Mouse (Mus musculus): ENCODE measurements at regions not wholly inside any gene's neighbourhood (a gene's known extent, or its start where the extent isn't known, plus 50 kb on each side); places are given as distances from the start of the nearest gene placed in this dataset.

DNA sequence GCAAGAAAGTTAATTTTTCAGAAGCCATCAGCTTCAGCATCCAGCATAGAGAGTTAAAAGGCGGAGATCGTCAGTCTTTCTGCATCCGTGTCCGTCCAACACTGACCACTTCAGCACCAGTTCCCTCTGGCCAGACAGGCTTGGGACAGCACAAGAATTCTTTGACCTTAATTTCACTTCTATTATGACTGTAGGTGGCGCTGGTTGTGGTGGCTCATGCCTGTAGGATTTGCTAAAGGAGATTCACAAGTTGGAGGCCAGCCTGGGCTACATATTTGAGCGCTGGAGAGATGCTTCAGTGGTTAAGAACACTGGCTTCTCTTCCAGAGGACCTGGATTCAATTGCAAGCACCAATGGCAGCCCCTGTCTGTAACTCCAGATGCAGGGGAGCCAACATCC, 66.0 kb downstream of the Amer2 start:
- DNase-seq (ENCODE audit: low spot score) = no peak

DNA sequence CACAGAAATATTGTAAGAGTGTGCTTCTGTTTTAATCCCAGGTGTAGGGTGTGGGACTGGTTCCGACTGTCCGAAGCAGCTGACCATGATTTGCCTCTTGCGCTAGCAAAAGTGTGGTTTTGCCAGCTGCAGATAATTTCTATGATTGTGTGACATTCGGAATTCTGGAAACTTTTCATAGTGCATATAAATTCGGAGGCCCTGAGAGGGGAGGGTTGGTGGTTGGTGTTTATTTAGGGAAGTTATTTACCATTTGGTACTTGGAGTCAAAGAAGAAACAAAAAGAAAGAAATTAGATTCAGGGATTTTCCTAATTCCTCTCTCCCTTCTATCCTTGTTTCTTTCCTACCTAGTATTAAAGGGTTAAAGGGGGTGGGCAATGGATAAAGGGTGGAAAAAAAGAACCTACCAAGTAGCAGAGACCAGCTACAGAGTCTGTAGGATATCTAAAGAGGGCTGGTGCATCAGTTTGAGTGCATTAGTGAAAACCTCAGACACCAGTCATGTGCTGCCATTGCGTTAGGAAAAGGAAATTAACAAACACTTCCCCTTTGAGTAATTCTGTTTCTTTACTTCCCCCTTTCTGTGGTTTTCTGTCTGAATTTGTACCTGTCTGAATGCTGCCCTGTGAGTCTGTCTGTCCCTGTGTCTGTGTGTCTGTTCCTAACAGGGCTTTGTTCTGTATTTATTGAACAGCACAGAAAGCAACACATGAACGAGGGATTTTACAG, 70.9 kb downstream of the Amer2 start:
- no peak for DNase-seq (ENCODE audit: low spot score)

DNA sequence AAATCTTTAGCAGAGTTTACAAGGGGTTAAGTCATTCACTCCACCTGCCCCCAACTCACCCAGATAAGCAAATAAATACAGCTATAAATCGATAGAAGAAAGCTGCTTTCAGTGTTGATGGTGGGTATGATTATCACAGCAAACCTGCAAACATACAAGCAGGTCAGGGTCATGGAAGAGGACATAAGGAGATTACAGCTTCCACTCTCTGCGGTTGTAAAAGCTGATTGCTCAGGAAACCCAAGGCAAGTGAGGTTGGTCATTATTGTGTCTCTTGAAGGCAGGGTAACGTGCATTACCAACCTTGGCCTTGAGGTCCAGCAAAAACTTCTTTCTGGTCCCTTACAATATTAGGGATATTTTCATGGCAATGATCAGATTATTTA, 71.5 kb downstream of the Amer2 start:
- DNase-seq (ENCODE audit: low spot score) = no peak

DNA sequence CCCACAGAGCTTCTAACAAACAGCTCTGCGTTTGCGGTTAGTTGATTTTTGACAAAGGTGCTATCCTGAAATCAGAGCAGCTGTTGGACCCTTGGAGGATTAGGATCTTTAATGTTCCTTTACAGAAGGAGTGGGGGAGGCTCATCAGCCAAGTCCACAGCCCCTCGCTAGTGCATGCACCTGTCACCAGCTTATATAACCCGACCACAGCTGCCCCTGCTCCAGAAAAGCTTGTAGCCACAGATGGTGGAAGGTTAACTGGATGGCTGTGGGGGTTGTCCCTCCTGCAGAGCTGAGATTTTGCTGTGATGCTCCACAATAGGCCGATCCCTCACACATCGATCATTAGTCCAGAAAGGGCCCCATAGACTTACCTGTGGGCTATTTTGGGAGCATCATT, 73.0 kb downstream of the Amer2 start:
- DNase-seq (ENCODE audit: low spot score) = no peak

DNA sequence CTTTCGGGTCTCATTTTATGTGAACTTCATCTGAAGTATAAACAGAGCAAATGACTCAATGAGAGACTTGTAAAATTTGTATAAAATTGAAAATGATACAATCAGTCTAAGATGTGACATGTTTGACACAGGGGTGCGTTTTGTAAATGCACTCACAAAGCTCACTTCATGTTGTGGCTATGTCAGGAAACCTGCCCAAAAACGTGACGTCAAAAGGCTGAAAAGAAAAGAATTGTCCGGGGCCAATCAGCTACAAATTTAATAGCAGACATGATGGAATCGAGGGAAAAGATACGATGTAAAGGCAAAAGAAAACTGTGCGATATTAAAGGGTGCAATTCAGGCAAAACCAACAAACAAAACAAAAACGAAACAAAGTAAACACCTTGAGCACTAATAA, 78.2 kb downstream of the Amer2 start:
- no peak for DNase-seq (ENCODE audit: low spot score)

DNA sequence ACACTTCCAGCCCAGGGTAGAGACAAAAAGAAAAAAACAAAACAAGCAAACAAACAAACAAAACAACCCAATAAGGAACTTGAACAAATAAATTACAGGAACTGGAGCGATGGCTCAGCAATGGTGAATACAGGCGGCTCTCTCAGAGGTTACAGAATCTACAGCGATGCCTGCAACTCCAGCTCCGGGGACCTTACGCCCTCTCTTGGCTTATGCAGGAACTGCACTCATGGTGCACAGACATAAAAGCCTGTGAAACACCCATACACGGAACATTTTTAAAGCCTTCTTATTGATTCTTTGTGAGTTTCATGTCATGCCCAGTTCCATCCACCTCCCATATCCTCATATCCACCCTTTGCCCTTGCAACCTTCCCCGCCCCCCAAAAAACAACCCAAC, 78.6 kb downstream of the Amer2 start:
- no peak for DNase-seq (ENCODE audit: low spot score)

DNA sequence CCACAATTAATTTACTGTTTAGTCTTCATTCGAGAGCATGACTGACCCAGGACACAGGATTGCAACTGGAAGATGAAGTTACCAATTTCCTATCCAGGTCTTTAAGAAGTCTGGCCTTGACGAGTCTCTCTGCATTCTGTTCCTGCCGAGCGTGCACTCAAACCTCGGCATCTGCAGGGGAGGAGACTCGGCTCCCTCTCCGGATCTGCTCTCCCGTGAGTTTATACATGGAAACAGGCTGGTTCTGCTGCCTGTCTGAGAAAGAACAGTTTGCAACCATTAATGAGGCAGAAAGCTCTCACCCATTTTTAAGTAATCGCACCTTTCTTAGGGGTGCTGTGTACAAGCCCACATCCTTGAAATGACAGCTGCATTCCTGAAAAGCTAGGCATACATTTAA, 83.7 kb downstream of the Amer2 start:
- DNase-seq (ENCODE audit: low spot score) = no peak

DNA sequence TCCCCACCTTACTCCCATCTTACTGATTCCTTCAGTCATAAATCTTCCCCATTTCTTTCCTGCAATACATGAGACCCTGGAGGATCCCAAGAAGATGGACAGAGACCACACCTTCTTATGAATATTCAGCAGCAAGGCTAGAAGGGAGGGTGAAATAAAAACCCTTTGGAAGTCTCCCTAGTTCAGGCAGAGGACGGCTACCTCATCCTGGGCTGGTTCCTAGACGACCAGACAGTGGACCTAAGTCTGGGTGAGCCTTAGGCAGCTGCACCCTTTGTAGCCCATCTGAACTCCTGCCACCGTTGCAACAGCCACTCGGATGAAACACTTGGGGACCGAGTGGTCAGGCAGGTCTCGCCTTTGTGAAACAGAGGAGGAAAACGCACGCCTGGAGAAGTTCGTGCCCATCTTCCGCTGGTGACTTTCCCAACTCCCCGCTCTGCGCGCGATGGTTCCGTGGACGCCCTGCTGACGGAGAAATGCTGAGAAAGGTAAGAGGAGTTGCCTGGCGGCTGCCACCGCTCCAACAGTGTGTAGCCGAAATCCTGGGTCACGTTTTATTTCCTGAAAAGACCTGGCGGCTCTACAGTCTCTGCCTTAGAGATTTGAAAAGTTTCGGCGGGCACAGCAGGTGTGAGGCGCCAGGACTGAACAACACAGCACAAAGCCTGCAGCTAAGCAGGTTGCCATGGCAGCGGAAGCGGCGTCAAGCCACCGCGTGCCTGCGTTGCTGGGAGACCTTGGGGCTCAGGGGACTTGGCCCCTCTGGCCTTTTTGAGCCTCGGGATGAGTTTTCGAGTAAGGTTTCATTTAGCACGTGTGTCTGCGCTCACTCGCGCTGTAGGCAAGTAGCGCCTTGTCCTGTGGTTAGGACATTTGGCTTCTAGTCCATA, 112.2 kb downstream of the Amer2 start:
- DNase-seq (ENCODE audit: low spot score) = peak; percentile 18

DNA sequence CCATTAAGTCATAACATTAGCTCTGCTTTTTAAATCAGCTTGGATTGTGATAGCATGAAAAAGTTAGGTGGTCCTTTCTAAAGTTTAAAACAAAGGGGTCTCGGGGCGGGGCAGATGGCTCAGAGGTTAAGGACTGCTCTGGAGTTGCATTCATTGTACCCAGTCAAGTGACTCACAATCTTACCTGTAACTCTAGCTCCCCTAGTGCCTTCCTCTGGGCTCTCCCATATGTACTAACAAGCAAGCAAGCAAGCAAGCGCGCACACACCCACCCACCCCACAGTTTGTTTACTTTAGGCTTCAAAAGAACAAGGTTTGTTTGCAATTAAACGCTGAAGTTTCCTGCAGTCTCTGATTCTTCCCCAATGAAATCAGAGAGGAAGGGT, 112.8 kb downstream of the Amer2 start:
- DNase-seq (ENCODE audit: low spot score) = no peak

DNA sequence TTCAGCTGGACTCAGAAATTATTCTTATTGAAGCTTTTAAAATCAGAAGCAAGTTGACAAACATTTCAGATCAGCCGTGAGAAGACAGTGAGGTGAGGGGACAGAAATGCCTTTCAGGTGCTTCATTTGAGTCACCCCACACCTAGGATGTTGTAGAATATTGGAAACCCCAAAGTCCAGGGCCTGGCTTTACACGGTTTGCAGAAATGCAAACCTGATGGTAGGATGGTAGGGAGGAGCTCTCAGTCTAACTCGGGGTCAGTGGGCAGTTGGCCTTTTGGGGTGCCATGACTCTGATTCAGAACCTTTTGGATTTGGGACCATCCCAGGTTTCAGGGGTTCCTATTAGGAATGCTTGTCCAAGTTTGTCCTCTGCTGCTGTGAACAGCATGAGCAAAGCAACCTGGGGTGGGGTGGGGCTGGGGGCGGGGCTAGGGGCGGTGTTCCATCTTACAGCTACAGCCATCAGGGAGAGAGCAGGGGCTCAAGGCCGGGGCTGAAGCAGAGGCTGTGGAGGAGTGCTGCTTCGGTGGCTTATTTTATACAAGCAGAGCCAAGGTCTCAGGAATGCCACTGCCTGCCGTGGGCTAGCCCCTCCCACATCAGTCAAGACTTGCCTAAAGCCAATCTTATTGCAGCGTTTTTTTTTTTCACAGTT, 113.3 kb downstream of the Amer2 start:
- DNase-seq (ENCODE audit: low spot score) = no peak

DNA sequence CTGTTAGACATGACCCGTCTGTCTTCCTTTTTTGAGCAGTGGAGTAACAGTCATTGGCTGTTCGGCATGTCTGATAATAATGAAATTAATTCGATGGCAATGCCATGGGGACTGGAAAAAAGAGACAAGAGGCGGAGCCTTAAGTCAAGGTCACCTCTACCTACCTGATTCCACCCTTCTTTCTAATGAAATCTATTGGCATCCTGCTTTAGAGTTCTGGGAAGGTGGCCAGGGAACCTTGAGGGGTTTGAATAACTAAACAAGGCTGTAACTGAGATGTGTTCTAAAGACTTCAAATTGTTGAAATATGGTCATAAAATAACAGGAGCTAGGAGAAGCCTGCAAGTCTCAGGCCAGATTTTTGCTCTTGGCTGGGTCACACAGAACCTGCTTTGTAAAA, 116.1 kb downstream of the Amer2 start:
- no peak for DNase-seq (ENCODE audit: low spot score)

DNA sequence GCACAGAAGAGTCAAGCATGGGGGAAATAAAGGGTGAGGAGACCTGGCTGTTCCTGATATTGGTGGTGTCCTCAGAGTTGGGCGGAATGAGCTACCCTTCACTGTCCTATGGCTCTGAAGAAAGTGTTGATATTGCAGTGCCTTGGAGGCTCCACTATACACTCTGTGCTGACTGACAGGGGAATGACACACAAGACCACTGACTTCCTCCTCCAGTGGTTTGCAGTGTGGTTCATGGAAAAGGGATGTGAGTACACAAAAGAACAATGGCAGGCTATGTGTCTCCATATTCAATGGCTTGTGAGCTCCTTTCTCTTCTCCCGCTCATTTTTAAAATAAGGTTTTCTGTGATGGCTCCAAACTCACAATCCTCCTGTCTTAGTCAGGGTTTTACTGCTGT, 117.8 kb downstream of the Amer2 start:
- DNase-seq (ENCODE audit: low spot score) = no peak

DNA sequence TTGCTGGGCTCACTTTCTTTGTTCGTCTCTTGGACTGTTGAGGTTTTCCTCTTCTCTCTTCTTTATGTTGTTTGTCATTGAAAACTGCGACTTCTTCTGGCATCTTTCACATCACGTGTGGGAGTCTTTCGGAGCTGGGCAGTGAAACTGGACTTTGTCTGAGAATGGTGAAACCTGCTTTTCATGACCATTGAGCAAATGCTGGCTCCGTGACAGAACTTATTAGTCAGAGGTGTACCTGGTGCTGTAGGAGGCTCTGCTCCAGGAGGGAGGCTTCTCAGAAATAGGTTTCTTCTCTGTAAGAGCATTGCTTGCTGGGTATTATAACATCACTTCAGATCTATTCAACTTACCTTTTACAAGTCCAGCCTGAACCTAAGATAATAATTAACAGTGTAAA, 122.4 kb downstream of the Amer2 start:
- no peak for DNase-seq (ENCODE audit: low spot score)

DNA sequence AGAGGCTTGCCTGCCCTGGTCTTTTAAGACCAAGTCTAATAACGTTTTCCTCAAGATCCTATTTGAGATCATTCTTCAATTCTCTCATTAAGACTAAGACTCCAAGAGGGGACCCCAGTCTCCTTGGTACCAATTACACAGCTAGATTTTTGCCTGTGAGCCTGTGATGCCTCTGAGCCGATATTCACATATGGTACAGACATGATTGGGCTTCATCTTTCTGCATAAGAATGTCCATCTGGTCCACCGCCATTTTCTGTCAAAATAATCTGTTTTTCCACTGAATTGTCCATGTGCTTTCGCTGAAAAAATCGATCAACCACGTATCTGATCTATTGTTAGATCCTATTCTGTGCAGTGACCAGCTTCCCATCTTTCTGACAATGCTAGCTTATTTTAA, 129.5 kb downstream of the Amer2 start:
- DNase-seq (ENCODE audit: low spot score) = no peak

DNA sequence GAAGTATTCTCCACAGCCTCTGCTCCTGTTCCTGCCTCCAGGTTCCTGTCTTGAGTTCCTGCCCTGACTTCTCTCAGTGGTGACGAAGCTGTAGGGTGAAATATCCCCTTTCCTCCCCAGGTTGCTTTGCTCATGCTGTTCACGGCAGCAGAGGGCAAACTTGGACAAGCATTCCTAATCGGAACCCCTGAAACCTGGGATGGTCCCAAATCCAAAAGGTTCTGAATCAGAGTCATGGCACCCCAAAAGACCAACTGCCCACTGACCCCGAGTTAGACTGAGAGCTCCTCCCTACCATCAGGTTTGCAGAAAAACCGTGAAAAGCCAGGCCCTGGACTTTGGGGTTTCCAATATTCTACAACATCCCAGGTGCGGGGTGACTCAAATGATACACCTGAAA, 128.7 kb upstream of the Spata13 start:
- no peak for DNase-seq (ENCODE audit: low spot score)

DNA sequence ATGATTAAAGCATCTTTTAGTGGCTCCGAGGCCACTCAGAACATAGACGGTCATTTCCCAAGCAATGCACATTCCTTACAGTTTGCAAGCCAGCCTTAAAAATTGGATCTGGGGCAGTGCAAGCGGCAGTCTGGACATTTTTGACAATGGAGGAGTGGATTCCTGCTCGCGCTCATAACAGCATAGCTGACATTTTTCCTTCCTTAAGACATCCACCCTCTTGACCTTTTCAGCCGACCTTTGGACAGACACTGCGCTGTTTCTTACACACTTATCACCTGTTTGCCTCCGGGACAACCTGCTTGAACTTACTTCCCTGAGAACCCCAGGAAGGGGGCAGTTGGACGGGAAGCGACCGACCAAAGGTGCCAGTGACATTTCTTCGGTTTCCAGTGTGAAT, 127.5 kb upstream of the Spata13 start:
- DNase-seq (ENCODE audit: low spot score) = no peak

DNA sequence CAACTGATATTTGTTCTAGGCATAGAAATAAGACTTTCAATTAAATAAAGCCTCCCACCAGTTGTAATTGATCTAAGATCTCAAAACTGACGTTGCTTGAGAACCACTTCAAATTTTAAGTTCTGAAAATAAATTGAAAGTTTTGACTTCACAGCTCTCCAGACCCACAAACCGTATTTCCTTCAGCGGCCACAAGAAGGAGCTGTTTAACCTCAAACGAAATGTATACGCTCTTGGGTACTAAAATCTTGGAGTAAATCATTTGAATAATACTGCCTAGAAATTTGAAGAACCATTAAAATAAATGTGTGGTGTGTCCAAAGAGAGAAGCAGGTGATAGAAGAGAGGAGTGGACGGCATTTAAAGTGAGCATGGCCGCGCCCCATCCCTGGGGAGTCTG, 120.2 kb upstream of the Spata13 start:
- DNase-seq (ENCODE audit: low spot score) = peak; percentile 25

DNA sequence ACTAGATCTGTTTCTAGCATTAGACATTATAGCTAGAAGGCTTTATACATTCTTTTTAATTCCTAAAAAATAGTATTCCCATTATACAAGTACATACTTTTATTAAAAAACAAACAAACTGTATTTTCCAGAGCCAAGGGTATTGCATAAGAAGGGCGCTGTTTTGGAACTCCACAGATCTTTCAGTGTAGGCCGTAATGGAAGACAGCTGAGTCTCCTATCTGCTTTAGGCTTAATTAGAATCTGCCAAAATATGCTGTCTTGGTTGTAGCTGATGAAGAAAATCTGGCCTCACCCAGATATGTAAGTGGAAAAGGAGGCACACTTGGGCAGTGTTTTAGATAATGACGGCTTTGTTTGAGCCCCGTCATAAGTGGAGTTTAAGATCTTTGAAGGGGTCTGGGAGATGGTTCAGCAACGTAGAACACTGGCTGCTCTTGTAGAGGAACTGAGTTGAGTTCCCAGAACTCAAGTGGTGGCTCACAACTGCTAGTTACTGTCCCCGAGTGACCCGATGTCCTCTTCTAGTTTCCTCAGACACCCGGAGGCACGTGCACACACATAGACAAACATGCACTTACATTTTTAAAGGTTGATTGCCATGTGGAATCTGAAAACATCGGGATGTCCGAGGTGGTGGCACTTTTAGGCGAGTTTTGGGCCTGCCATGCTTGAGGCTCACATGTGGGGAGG, 118.6 kb upstream of the Spata13 start:
- no peak for DNase-seq (ENCODE audit: low spot score)

DNA sequence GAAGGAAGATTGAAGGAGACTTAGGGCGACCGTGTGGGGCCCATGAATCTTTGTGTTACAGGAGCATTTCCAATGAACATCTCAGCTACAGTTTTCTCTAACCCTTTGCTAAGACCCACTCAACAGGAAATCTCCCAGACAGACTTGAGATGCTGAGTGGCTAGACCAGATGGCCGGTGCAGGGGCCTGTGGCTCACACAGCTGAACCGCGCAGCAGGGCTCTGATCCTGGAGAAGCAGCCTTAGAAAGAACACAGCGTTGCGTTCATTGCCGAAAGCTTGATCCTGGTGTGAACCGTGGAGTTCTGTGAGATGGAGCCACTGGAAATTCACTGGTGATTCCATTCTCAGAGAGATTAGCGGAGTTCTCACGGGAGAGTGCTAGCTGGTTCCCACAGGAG, 115.9 kb upstream of the Spata13 start:
- no peak for DNase-seq (ENCODE audit: low spot score)

DNA sequence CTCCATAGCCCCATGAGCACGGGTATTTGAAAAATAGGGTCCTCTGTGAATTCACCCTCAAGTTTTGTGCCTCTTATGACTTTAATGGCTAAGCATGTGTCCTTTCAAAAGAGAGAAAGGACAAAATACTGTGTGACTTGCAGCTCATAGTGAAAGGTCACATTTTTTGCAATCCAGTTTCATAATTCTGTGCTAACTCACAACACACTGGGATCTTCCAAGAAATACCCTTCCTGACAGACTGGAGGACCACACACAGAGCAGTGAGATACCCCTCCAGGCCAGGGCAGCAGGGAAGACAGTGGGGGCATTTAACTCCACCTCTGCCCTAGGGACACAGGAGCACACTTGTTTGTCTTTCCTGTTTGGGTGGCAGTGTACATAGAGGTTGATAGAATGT, 110.8 kb upstream of the Spata13 start:
- no peak for DNase-seq (ENCODE audit: low spot score)

DNA sequence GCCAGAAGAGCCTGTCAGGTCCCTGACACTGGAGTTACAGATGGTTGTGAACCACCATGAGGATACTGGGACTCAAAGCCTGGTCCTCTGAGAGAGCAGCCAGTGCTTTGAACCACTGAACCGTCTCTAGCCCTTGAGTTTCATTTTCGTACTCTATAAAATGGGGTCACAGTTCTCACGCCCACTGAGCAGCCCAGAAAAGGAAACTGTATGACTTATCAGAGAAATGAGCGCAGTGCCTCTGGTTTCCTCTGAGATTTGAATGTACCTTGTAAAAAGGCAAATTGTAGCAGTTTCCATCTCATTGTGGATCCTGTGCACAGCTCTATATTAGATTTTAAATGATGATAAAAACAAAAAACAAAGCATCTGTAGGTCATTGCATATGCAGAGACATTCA, 108.9 kb upstream of the Spata13 start:
- no peak for DNase-seq (ENCODE audit: low spot score)

DNA sequence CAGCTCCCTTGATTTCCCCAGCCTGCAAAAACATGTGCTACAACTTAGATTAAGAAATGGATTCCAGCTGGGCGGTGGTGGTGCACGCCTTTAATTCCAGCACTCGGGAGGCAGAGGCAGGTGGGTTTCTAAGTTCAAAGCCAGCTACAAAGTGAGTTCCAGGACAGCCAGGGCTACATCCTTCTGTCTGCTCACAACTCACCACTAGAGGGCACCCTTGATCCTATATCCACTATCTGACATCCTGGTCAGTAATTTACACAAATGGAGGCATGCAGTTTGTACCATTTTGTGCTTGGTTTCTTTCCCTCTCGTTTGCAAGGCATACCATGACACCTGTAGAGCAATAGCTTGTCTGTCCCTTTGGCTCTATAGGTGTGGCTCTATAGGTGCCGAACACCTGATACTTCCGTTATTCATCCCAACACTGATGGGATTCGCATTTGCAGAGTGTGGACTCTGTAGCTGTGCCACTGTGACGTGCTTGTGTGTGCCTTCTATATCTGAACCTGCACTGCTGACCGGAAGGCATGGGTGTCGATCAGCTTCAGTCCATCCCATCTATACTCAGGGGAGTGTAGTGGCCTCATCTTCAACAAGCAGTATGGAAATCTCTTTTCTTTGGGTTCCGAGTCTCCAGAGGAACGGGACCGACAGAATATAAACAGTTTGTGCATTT, 108.4 kb upstream of the Spata13 start:
- DNase-seq (ENCODE audit: low spot score) = peak; percentile 75
